Mouse (Mus musculus): Measurements from ENCODE around the gene Atp13a3. TPM values are rescaled to one million over a fixed set of nuclear protein-coding genes. Genes with fewer than 3 reads are reported as not detected.

Atp13a3 gene
- polyA plus RNA-seq, 1 experiment, result 33.0 TPM

DNA sequence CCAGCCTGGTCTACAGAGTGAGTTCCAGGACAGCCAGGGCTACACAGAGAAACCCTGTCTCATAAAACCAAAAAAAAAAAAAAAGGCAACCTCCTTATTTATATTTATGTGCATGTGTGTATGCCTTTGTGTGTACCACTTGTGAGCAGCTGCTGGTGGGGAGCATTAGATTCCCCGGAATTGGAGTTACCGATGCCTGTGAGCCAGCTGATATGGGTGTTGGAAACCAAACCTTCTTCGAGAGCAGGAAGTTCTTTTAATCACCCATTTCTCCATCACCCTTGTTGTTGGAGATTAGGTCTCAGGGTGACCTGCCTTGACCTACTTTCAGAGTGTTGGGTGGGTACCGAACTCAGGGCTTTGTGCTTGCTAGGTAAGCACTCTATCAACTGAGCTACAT lies 5.1 kb upstream of the Atp13a3 start:
- DNase-seq (ENCODE audit: low read depth), result no peak
- TF ChIP-seq CTCF (IDR thresholded peaks at IDR 0.05; ENCODE audit: borderline replicate concordance, extremely low read depth, insufficient read depth, insufficient read length) (no peak), POLR2A (IDR thresholded peaks at IDR 0.05; ENCODE audit: borderline replicate concordance, extremely low read depth, insufficient read depth, insufficient read length, poor library complexity, severe bottlenecking) (no peak)

DNA sequence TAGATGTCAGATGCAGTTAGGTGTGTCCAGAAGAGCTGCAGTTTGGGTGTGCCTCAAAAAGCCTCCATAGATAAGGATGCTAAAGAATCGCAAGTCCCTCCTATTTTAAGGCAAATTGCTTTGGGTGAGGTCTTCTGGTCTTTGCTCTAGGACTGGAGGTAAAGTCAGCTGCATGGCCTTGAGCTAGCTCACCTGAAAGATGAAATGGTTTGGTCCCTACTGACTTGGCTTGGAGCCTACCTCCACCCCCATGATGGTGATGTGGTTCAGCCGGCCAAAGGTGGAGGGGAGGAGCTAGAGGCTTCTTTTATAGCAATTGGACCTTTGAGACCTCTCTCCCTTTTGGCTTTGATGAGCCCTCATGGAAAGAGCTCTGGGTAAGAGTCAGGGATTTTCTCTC lies 1.7 kb upstream of the Atp13a3 start:
- no peak for TF ChIP-seq POLR2A (IDR thresholded peaks at IDR 0.05; ENCODE audit: borderline replicate concordance, extremely low read depth, insufficient read depth, insufficient read length, poor library complexity, severe bottlenecking)
- TF ChIP-seq CTCF (IDR thresholded peaks at IDR 0.05; ENCODE audit: borderline replicate concordance, extremely low read depth, insufficient read depth, insufficient read length), result no peak
- DNase-seq (ENCODE audit: low read depth), result no peak

- DNase-seq (ENCODE audit: low read depth), result no peak
- no peak for TF ChIP-seq CTCF (IDR thresholded peaks at IDR 0.05; ENCODE audit: borderline replicate concordance, extremely low read depth, insufficient read depth, insufficient read length)
- TF ChIP-seq POLR2A (IDR thresholded peaks at IDR 0.05; ENCODE audit: borderline replicate concordance, extremely low read depth, insufficient read depth, insufficient read length, poor library complexity, severe bottlenecking), result no peak
Measured at GRCm38 (mm10) chr16:30403528-30403927, 2.2 kb downstream of the Atp13a3 start.

- TF ChIP-seq CTCF (IDR thresholded peaks at IDR 0.05; ENCODE audit: borderline replicate concordance, extremely low read depth, insufficient read depth, insufficient read length) (no peak), POLR2A (IDR thresholded peaks at IDR 0.05; ENCODE audit: borderline replicate concordance, extremely low read depth, insufficient read depth, insufficient read length, poor library complexity, severe bottlenecking) (no peak)
- no peak for DNase-seq (ENCODE audit: low read depth)
Measured at GRCm38 (mm10) chr16:30397127-30398057, 8.4 kb downstream of the Atp13a3 start.

DNA sequence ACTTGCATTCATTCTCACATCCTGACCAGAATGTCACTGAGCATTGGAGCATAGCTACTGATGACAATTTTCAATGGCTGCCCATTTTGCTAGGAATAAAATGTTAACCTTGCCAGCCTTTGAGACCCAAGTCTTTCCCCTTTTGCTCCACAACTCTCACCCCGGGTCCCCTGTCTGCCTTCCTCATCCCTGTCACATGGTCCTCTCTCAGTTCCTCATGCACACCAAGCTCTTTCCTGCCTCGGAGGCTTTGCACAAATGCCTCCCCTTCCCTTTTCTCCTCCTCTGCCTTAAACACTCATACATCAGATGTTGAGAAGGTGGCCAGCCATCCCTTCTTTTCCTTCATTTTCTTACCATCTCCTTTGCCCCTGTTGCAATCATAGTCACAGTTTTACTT lies 10.6 kb downstream of the Atp13a3 start:
- TF ChIP-seq POLR2A (IDR thresholded peaks at IDR 0.05; ENCODE audit: borderline replicate concordance, extremely low read depth, insufficient read depth, insufficient read length, poor library complexity, severe bottlenecking) (no peak), CTCF (IDR thresholded peaks at IDR 0.05; ENCODE audit: borderline replicate concordance, extremely low read depth, insufficient read depth, insufficient read length) (no peak)
- no peak for DNase-seq (ENCODE audit: low read depth)

DNA sequence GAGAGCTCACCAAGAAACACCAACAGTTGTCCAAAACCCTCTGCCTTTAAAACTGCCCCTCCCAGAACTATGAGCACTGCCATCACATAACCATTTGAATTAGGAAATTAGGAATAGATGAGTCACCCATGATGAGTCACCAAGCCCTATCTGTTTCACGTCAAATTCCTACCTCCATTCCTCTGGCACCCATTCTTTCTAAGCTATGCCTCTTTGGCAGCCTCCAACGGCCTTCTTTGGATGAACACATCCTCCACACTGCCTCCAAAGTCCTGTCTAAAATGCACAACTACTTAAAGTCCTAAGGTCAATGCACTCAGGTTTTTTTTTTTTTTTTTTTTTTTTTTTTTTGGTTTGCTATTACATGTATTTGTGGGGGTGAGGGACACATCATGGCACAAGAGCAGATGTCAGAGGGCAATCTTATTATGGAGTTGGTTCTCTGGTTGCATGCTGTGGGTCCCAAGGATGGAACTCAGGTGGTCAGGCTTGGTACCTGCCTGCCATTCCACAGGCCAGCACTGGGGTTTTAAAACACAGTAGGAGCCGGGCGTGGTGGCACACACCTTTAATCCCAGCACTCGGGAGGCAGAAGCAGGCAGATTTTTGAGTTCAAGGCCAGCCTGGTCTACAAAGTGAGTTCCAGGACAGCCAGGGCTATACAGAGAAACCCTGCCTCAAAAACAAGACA lies 15.0 kb downstream of the Atp13a3 start:
- TF ChIP-seq POLR2A (IDR thresholded peaks at IDR 0.05; ENCODE audit: borderline replicate concordance, extremely low read depth, insufficient read depth, insufficient read length, poor library complexity, severe bottlenecking) (no peak), CTCF (IDR thresholded peaks at IDR 0.05; ENCODE audit: borderline replicate concordance, extremely low read depth, insufficient read depth, insufficient read length) (no peak)
- DNase-seq (ENCODE audit: low read depth), result no peak

DNA sequence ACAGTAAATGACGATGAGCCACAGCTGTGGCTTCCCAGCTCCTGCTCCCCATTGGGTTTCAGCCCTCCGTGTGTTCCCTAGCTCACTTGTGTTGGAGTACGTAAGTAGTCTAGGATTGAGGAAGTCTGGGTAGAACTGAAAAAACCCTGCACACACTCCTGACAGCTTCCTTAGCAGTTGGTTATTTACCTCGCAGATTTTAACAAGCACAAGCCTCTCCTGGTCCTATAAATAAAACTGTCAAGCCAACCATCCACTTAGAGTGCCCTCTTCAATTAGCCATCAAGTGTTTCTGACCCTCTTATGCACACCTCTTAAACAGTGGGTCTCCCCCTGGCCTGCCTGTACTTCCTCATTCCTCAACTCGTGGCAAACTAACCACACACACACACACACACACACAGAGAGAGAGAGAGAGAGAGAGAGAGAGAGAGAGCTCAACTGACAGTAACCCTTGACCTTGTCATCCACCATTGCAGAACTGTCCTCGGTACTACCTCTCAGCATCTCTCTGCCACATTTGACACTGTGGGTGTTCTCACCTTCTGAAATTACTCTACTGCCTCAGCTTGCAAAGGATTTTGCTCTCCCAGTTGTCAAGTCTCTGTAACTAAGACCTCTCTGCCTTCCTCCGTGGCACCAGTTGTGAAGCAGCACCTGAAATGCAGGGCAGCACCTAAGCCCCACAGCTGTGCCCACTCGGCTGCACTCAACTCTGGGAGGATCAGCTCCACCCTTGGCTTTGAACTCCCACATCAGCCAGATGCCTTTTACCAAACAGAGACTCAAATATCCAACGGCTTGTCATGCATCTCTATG lies 15.7 kb downstream of the Atp13a3 start:
- TF ChIP-seq POLR2A (IDR thresholded peaks at IDR 0.05; ENCODE audit: borderline replicate concordance, extremely low read depth, insufficient read depth, insufficient read length, poor library complexity, severe bottlenecking) (no peak), CTCF (IDR thresholded peaks at IDR 0.05; ENCODE audit: borderline replicate concordance, extremely low read depth, insufficient read depth, insufficient read length) (no peak)
- peak; percentile 1 for DNase-seq (ENCODE audit: low read depth)

DNA sequence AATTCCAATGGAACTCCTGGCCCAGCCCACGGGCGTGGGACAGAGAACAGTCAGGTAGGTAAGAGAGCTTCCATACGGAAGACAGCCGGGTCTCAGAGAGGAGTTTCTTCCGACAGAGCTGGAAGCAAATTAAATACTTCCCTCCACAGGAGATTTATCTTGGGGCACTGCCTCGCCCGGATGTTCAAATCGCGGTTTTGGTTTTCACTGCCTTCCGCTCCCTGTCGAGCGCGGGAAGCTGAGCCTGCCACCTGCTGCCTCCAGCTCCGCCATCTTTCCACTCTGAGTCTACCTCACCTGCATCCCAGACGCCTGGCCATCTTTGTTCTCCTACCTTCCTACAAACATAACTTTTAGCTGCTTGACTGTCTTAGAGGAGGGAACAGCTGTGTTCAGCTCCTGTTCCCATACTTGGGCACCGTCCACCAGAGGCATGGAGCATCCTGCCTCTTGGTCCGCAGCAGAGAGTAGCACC lies 16.5 kb downstream of the Atp13a3 start:
- no peak for TF ChIP-seq POLR2A (IDR thresholded peaks at IDR 0.05; ENCODE audit: borderline replicate concordance, extremely low read depth, insufficient read depth, insufficient read length, poor library complexity, severe bottlenecking)
- no peak for TF ChIP-seq CTCF (IDR thresholded peaks at IDR 0.05; ENCODE audit: borderline replicate concordance, extremely low read depth, insufficient read depth, insufficient read length)
- peak; percentile 59 for DNase-seq (ENCODE audit: low read depth)

DNA sequence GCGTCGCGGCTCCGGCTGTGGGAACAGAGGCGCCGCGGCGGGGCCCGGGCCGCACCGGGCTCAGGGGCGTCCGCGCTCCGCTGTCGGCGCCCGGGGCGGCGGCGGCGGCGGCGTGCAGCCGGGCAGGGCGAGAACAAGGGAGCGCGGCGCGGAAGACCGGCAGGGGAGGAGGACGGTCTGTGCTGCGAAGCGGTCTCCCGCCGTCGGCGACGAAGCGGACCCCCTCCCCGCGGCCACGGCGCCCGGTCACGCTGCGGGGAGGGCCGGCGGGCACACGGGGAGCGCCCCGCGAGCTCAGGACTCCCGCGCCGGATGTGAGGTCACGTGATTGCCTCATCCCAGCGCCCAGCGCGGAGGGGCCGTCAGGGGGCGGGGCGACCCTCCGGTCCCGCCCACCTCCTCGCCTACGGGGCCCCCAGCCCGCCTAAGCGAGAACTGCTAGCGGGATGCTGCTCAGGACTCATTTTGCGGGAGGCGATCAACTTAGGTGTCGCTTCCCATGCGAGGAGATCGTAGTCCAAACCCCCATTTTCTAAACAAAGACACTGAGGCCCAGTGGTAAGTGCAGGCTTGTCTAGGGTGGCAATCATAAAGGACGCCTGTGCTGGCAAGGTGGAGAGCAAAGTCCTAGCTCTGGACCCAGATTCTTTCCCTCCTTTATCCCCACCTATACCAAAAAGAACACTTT lies 17.1 kb downstream of the Atp13a3 start:
- TF ChIP-seq POLR2A (IDR thresholded peaks at IDR 0.05; ENCODE audit: borderline replicate concordance, extremely low read depth, insufficient read depth, insufficient read length, poor library complexity, severe bottlenecking), result peak; percentile 93
- no peak for TF ChIP-seq CTCF (IDR thresholded peaks at IDR 0.05; ENCODE audit: borderline replicate concordance, extremely low read depth, insufficient read depth, insufficient read length)
- peak; percentile 96 for DNase-seq (ENCODE audit: low read depth)

GRCm38 (mm10) chr16:30387871-30388460 lies 17.8 kb downstream of the Atp13a3 start:
- peak; percentile 40 for DNase-seq (ENCODE audit: low read depth)
- TF ChIP-seq POLR2A (IDR thresholded peaks at IDR 0.05; ENCODE audit: borderline replicate concordance, extremely low read depth, insufficient read depth, insufficient read length, poor library complexity, severe bottlenecking) (no peak), CTCF (IDR thresholded peaks at IDR 0.05; ENCODE audit: borderline replicate concordance, extremely low read depth, insufficient read depth, insufficient read length) (no peak)

All from brain, embryonic 14.5 days (tissue).